ENCODE assay signal across 8 mouse cellular contexts in the genomic region with DNA sequence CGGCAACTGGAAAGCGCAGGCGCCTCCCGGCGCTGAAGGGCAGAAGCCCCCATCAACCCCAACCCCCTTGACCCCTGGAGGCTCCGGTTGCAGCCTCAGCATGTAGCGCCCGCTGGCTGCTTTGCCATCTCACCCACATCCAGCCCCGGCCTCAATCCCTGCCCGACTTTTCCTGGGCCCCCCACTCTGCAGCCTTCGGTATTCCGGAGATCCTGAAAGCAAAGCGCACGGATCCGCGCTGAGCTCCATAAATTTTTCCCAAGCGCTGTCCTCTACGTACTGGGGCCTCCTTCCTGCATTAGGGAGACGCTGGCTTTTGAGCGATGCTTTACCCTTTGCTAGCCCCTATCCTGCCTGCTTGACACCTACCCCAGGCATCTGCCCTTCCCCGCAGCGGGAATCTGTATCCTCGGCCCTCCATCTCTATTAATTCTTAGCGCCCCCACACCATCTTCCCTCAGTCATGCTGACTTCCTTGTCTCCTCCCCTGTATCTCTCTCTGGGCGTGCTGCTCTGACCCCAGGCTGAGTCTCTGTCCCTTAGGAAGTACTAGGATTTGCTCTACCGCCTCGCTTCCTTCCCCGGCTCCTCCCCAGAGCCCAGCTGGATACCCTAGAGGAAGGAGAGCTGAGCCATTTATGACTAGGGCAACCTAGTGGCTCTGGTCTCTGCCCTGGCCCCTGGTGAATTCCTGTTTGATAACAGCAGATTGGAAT. TPM values are rescaled to one million over a fixed set of nuclear protein-coding genes. Genes with fewer than 3 reads are reported as not detected.
DNase-seq lines count a peak whose midpoint lies in the region; ATAC-seq and TF ChIP-seq lines count a peak whose summit lies in the region.

No protein-coding gene starts in this region.

- no peaks in the 10 kb centered on the region for H3K36me3 ChIP-seq in thymus, adult 2 months (ENCODE audit: control insufficient read depth, insufficient read depth, low read length)
- H3K36me3 ChIP-seq in hindbrain, postnatal 0 days (ENCODE audit: insufficient read depth, low read length): no peaks in the 10 kb centered on the region
- H3K36me3 ChIP-seq in liver, embryonic 15.5 days (replicated peaks): no peaks in the 10 kb centered on the region

- no peak overlapping the region for H3K27ac ChIP-seq in thymus, adult 2 months (ENCODE audit: control insufficient read depth, insufficient read depth, low read length)
- H3K27ac ChIP-seq in hindbrain, postnatal 0 days: peak overlapping the region; percentile 65
- no peak overlapping the region for H3K27ac ChIP-seq in liver, embryonic 15.5 days (replicated peaks)

- TF ChIP-seq POLR2A in thymus, adult 2 months (IDR thresholded peaks at IDR 0.05; ENCODE audit: control insufficient read depth, extremely low read depth, insufficient read depth, low read length, poor library complexity): no peak

- no peaks in the 10 kb centered on the region for H3K9me3 ChIP-seq in hindbrain, postnatal 0 days (ENCODE audit: low read length)
- H3K9me3 ChIP-seq in liver, embryonic 15.5 days (replicated peaks): no peaks in the 10 kb centered on the region

- no peak for TF ChIP-seq CTCF in thymus, adult 2 months (IDR thresholded peaks at IDR 0.05; ENCODE audit: borderline replicate concordance, control insufficient read depth, extremely low read depth, insufficient read depth, low read length, poor library complexity)
- no peak for TF ChIP-seq CTCF in hindbrain, postnatal 0 days (IDR thresholded peaks at IDR 0.05; ENCODE audit: low read depth)

- peak overlapping the region; percentile 24 for H3K4me3 ChIP-seq in thymus, adult 2 months (ENCODE audit: control insufficient read depth, insufficient read depth, low read length)
- peak overlapping the region; percentile 68 for H3K4me3 ChIP-seq in hindbrain, postnatal 0 days (ENCODE audit: low read length)
- H3K4me3 ChIP-seq in liver, embryonic 15.5 days (replicated peaks): peak overlapping the region; percentile 39

- no peaks in the 10 kb centered on the region; the same call in 1 of the 2 replicates for H3K4me1 ChIP-seq in thymus, adult 2 months (replicated peaks; ENCODE audit: control insufficient read depth, insufficient read depth, low read length)
- H3K4me1 ChIP-seq in hindbrain, postnatal 0 days (ENCODE audit: insufficient read depth, low read length): peaks cover 8% of the 10 kb centered on the region; the same call in 1 of the 2 replicates
- H3K4me1 ChIP-seq in liver, embryonic 15.5 days (replicated peaks): peaks cover 8% of the 10 kb centered on the region

- ATAC-seq in hindbrain, postnatal 0 days: peak; percentile 16; the same call in 1 of the 2 replicates
- ATAC-seq in liver, embryonic 15.5 days (ENCODE audit: insufficient read depth): no peak
- ATAC-seq in monocyte, adult 5-6 weeks (replicated peaks; ENCODE audit: insufficient number of reproducible peaks, low FRiP score, low TSS enrichment, poor library complexity, severe bottlenecking): no peak

- H3K9ac ChIP-seq in hindbrain, postnatal 0 days (replicated peaks; ENCODE audit: low read length): peak overlapping the region; percentile 80
- no peak overlapping the region for H3K9ac ChIP-seq in liver, embryonic 15.5 days

- peaks cover 17% of the 10 kb centered on the region for H3K27me3 ChIP-seq in thymus, adult 2 months (ENCODE audit: control insufficient read depth, insufficient read depth, low read length)
- H3K27me3 ChIP-seq in hindbrain, postnatal 0 days (ENCODE audit: insufficient read depth, low read length): peaks cover 7% of the 10 kb centered on the region; the same call in 1 of the 2 replicates
- H3K27me3 ChIP-seq in liver, embryonic 15.5 days: peaks cover 98% of the 10 kb centered on the region

- WGBS in thymus, adult 2 months: 6% methylated on average over 27 of the region's 28 CpGs
- 1% methylated on average over 26 of the region's 28 CpGs for WGBS in hindbrain, postnatal 0 days
- 2% methylated on average over 28 of the region's 28 CpGs for WGBS in liver, embryonic 15.5 days (ENCODE audit: insufficient replicate concordance)

- H3K4me2 ChIP-seq in hindbrain, postnatal 0 days (ENCODE audit: low read depth, low read length): peak overlapping the region; percentile 95
- H3K4me2 ChIP-seq in liver, embryonic 15.5 days: peak overlapping the region; percentile 63

- DNase-seq in thymus, adult 2 months: no peak
- no peak for DNase-seq in thymus, adult 18-20 months
- DNase-seq in embryo, embryonic 9.5 days (ENCODE audit: extremely low spot score): peak; percentile 66
- DNase-seq in hindbrain, postnatal 0 days (ENCODE audit: low spot score): peak; percentile 37
- no peak for DNase-seq in natural killer cell, adult 2 months (ENCODE audit: low spot score in 2 of 2)
- DNase-seq in urinary bladder, postnatal 14 days (ENCODE audit: low spot score): no peak

RNA-seq across cellular contexts. Expression of a gene that starts 7.4 kb away (rescaled TPM):
- polyA plus RNA-seq in thymus, adult 2 months (2012; rRNA removed): 11.0 and 12.1 TPM in 2 replicates
- total RNA-seq in hindbrain, postnatal 0 days (2014; rRNA removed): 50.4 and 52.7 TPM in 2 replicates
- 19.2 and 19.9 TPM in 2 replicates for polyA plus RNA-seq in hindbrain, postnatal 0 days (2015; fragmentation: Nextera tagmentation; extraction: Ambion mirVana)
- polyA plus RNA-seq in liver, embryonic 15.5 days (2015; fragmentation: Nextera tagmentation; extraction: Ambion mirVana): 8.7 and 9.4 TPM in 2 replicates
- total RNA-seq in monocyte, adult 5-6 weeks (2017): 0.49 TPM in 1 of 3 replicates, not detected in the others

RNA-seq across cellular contexts. Expression of a gene that starts 22.4 kb away (rescaled TPM):
- polyA plus RNA-seq in thymus, adult 2 months (2012; rRNA removed): 6.8 and 31.6 TPM in 2 replicates
- 2.6 and 6.9 TPM in 2 replicates for total RNA-seq in hindbrain, postnatal 0 days (2014; rRNA removed)
- 1.2 and 1.6 TPM in 2 replicates for polyA plus RNA-seq in hindbrain, postnatal 0 days (2015; fragmentation: Nextera tagmentation; extraction: Ambion mirVana)
- polyA plus RNA-seq in liver, embryonic 15.5 days (2015; fragmentation: Nextera tagmentation; extraction: Ambion mirVana): 10.3 and 12.8 TPM in 2 replicates
- total RNA-seq in monocyte, adult 5-6 weeks (2017): not detected in 3 replicates

RNA-seq across cellular contexts. Expression of a gene that starts 53.2 kb away (rescaled TPM):
- 102 and 128 TPM in 2 replicates for polyA plus RNA-seq in thymus, adult 2 months (2012; rRNA removed)
- 88.0 and 96.8 TPM in 2 replicates for total RNA-seq in hindbrain, postnatal 0 days (2014; rRNA removed)
- polyA plus RNA-seq in hindbrain, postnatal 0 days (2015; fragmentation: Nextera tagmentation; extraction: Ambion mirVana): 59.9 and 63.1 TPM in 2 replicates
- 33.8 and 35.2 TPM in 2 replicates for polyA plus RNA-seq in liver, embryonic 15.5 days (2015; fragmentation: Nextera tagmentation; extraction: Ambion mirVana)
- 39.2 to 56.0 TPM (median 55.4 TPM) in 3 replicates for total RNA-seq in monocyte, adult 5-6 weeks (2017)

Comparison
In these comparisons a context has a peak if more than half of its experiments do, and no peak if none do; other contexts are left out.
1. DNase-seq: peak in embryo, embryonic 9.5 days (single experiment) and hindbrain, postnatal 0 days (single experiment); none in thymus, adult 2 months (single experiment), thymus, adult 18-20 months (0 of 2), natural killer cell, adult 2 months (0 of 2) and urinary bladder, postnatal 14 days (single experiment).
2. Peak in every context shown above with its lines, with median percentiles within 50 percentile points of each other: H3K4me3 ChIP-seq.